Mouse (Mus musculus) ES-E14 (cell line): ENCODE data around the gene Rbm4.

Source experiments
- MAFK ChIP-seq: IDR thresholded peaks from 2 replicates; pipeline ENCODE4 v1.6.1; 2014; ENCODE audit warnings: mild to moderate bottlenecking, low read depth, low read length, inconsistent platforms; ENCODE audit not compliant: insufficient read depth
- ZNF384 ChIP-seq: IDR thresholded peaks from 2 replicates; pipeline ENCODE4 v1.6.1; 2012; ENCODE audit warnings: low read depth, low read length, inconsistent platforms

DNA sequence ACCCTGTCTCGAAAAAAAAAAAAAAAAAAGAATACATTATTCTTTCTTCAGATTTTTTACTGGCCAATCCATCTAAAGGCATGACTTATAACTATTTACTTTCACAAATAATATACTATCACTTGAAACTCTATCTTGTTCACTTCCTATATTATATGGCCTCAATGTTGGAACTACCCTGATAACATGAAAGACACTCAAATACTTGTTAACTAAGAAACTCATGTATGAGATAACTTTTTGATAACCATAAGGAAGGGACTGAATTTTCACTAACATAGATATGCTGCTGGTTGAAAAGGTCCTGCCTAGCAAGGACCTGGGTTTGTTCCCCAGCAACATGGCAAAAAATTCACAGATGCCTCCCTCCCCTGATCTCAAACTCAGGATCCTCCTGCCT is 2.2 kb upstream of the Rbm4 start:
- TF ChIP-seq ZNF384 (no peak), MAFK (no peak)
